Mouse (Mus musculus) left cerebral cortex, postnatal 25 days (tissue): ENCODE data around the gene Rspry1. TPM values are rescaled to one million over a fixed set of nuclear protein-coding genes. Genes with fewer than 3 reads are reported as not detected.

Source experiments
- DNase-seq, 2 experiments: peaks; one replicate each; pipeline ENCODE4 v3.0.0; 2022; ENCODE audit warnings: low spot score in 2 of 2, mixed read lengths in 1 of 2
- intact Hi-C: fragments of 180-260 bp; cut with DNase I; formaldehyde crosslinking; loops from one replicate; pipeline ENCODE4 v1.15.1; 2025
- total RNA-seq, 2 experiments: library from RNA; stranded (reverse); gene quantifications; 2 replicates each; pipeline ENCODE4 v1.2.3; 2021

Rspry1 gene
- total RNA-seq, 2 experiments from 2014 or later: 26.6 to 30.3 TPM

DNA sequence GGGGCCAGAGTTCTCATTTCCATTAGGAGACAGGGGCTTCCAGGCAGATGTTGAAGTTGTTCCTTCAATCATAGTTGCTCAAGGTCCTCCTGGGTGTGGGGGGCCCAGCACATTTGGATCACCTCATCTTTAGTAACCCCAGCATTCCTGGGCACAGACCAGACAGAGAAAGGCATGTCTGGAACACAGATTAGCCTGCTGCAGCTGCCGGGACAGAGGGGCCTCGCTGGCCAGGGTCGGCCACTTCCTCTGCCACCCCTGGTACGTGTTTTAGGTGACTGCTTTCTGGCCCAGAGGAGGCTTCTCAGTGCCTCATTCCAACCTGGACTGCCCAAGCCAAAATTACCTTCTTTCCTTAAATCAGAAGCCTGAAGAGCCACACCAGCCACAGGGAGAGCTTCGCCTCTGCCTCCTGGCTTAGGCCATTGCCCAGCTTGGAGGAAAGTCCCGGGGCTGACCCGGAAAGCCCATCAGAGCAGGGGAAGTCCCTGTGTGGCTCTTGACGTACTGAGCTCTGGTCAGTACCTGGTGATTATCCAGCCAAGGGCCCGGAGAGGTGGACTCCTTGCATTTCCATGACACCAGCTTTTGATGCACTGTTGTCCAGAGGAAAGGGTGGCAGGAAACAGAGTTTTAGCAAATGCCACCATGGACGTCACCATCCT, 104.0 kb downstream of the Rspry1 start:
- DNase-seq: no peak
- intact Hi-C loops: no loop called here

- no peak for DNase-seq
- intact Hi-C loops: no loop called here
These were observed 105.1 kb downstream of the Rspry1 start for GRCm38 (mm10) chr8:94706732-94707395.

Other genes starting within 250 kb of the Rspry1 start
- gene Herpud1, start 215.5 kb upstream of the Rspry1 start, total RNA-seq: 10 to 100 TPM; 58.1 to 61.1 TPM
- gene Nlrc5, start 167.6 kb upstream of the Rspry1 start, total RNA-seq: under 1 TPM; 0.21 to 0.71 TPM
- 10 to 100 TPM; 23.3 to 24.6 TPM for gene Cpne2, start 68.9 kb upstream of the Rspry1 start, total RNA-seq
- gene Fam192a, start 60 bp downstream of the Rspry1 start, total RNA-seq: 10 to 100 TPM; 37.2 to 44.9 TPM
- gene Arl2bp, start 64.7 kb downstream of the Rspry1 start, total RNA-seq: 100 to 1,000 TPM; 157 to 158 TPM
- gene Pllp, start 94.3 kb downstream of the Rspry1 start, total RNA-seq: 10 to 100 TPM; 37.5 to 40.2 TPM
- under 1 TPM in 1 of 2 experiments, not detected in 1; 0.21 TPM for gene Ccl22, start 143.7 kb downstream of the Rspry1 start, total RNA-seq
- gene Cx3cl1, start 170.1 kb downstream of the Rspry1 start, total RNA-seq: 100 to 1,000 TPM; 749 to 762 TPM
- 1 to 10 TPM; 8.6 to 9.3 TPM for gene Ccl17, start 208.5 kb downstream of the Rspry1 start, total RNA-seq
- 10 to 100 TPM; 82.4 to 94.4 TPM for gene Coq9, start 236.4 kb downstream of the Rspry1 start, total RNA-seq
- 10 to 100 TPM; 67.9 to 74.1 TPM for gene Ciapin1, start 236.4 kb downstream of the Rspry1 start, total RNA-seq